Mouse (Mus musculus): ENCODE measurements around the gene St7.

Gene St7

DNA sequence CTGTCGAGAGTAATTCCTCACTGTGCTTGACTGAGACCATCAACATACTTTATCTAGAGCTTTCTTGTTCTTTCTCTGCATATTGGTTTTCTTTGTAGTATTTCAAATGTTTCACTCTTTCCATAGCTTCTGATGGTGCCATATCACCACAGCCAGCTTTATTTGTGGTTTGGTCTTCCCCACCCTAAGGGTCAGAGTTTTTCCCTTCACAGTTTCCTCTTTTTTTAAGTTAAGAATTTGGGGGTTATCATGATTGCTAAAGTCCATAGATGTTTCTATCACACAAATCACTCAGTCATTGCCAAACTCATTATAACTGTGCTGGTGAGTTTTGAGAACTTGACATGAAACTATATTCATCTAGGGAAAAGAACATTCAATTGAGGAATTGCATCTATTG, 277.1 kb downstream of the St7 start:
- no peak for DNase-seq

DNA sequence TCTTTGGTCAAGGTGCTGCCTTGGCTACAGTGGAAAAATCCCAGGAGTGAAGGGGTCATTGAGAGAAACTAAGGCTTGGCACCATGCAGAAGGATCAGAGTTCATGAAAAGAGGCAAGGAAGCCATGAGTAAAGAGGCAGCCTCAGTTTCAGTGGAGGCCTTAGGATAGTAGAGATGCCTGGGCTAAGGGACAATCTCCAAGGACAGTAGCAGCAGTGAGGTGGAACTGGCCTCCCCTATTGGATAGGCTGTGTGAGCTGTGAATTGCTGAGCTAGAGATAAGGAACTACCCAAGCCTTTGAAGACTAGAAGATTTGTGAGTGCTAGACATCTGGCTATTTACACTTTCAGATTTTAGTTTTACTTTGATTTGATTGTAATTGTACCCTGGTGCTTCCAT, 278.7 kb downstream of the St7 start:
- no peak for DNase-seq

DNA sequence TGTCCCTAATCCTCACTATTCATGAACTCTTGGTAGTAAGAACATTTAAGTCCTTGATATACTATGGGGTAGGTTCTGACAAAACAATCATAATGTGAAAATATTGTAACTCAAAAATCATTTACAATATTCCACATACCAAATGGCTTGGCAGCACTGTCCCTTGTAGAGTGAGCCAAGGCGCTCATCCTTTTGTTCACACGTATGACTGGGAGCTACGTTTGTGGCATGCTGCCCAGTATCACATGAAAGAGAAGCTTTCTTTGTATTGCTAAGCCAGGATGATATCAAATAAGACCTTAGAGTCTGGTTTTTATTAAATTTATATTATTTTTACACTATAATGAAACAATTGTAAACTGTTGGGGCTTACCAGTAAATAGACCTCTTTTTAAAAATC, 281.7 kb downstream of the St7 start:
- DNase-seq, result no peak

DNA sequence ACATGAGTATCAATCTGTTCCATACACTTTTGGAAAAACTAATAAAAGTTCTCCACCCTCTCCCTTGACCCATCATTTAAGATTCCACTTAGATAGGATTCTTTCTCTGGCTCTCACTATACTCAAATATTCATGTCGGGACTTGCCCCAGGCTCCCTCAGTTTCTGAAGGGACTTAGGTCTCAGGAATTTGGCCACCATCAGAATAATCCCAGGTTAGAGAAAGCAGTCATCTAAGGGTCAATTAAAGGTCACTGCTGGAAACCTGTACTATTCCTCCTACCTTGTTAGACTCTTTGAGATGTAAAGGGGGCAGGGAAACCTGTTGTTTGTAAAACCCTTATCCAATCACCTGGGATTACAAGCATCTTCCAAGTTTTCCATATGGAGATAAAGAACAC, 284.4 kb downstream of the St7 start:
- no peak for DNase-seq

DNA sequence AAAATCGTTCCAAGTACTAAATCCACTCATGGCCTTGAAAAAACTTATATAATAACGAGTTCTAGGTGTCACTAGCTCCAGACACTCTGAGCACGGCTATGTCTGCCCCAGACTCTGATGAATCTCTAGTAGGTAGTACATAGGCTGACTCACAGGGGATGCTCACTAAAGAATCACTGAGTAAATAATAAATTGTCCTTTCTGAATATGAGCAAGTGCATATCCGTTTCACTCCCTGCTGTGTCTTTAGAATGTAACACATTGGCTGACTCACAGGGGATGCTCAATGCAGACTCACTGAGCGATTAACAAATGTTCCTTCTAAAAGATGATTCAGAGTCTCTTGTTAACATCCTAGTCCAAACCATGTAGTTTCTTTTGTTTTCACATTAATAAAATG, 285.6 kb downstream of the St7 start:
- no peak for DNase-seq

DNA sequence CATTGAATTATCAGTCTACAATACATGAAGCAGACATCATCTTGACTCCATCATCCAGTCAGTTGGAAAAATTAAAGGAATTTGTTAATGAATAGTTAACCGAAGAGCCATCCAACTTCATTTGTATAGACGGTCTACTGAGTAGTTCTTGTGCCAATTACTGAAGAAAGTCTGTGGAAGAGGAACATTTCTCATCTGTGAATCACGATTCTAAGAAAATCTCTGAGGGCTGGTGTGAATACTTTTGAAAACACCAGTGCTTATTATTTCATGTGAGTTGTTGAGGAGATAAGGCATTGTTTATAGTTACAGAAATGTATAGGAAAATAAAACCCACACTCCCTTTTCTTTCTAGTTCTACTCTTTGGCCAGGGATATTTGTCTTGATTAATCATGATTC, 286.1 kb downstream of the St7 start:
- no peak for DNase-seq

DNA sequence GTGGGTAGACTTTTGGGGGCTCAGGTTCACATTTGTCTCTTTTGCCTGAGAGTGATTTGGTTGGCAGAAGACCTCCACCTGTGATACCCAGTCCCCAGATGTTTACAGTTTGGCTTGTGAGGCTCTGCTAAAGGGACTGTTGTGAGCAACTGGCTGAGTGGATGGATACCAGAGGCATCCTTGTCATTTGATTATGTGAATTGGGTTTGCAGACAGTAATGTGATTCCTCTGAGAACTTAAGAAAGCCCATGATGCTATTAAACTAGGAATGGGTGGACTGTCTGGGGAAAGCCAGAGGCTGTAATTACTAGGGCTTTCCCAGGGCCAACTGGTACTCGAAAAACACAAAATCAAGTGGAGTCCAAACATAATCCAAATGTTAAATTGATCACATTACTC, 286.6 kb downstream of the St7 start:
- no peak for DNase-seq

DNA sequence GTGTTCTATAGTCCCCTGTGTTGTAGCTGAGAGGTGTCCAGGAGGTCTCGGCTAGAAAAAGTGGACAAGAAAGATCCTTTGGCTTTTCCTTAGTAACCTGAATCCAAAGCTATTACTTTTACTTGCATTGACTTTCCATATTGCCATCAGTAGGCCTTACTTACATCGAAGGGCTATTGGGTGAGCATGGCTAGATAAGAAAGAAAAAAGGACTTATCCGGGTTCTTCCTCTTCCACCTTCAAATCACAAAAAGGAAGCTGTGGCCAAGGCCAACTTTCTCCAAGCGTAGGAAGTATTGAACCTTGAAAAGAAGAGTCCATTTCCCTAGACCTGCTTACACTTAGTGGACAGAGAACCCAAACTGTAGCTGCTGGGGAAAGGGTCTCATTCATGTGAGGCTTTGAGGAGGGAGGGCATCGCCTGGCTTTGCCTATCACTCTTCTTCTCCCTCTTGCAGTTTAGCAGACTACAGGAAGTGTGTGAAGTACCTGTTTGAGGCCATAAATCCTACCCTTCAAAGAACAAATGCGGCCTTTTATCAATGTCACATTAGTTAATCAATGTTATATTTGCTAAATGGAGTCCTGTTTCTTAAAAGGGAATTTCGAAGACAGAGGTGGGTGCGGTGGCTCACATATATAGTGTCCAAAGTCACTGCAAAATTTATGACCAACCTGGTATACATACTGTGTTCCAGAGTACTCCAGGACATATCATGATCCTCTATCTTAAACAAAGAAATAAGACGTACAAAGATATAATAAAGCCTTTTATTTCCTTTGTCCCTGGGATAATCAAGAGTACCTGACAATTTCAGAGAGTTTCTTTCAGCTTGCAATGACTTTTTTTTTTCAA, 297.7 kb downstream of the St7 start:
- no peak for DNase-seq

DNA sequence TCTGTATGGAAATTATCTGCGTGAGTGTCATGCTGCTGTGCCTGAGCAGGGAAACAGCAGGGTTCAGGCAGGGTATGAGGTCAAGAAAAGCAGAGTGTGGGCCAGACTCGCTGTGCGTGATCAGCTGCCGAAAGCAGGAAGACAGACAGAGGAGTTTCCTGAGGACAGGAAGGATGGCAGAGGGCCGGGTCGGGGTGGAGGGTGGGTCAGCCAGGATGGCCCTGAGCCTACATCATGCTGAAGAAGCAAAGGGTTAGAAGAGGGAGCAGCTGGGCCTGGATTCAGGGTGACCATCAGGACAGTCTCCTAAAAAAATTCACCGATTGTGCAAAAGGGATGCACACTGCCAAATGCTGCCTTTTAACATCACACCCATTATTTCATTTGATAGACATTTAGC, 298.9 kb downstream of the St7 start:
- DNase-seq, result no peak
